Mouse (Mus musculus): ENCODE measurements around the gene Mpzl3.

DNA sequence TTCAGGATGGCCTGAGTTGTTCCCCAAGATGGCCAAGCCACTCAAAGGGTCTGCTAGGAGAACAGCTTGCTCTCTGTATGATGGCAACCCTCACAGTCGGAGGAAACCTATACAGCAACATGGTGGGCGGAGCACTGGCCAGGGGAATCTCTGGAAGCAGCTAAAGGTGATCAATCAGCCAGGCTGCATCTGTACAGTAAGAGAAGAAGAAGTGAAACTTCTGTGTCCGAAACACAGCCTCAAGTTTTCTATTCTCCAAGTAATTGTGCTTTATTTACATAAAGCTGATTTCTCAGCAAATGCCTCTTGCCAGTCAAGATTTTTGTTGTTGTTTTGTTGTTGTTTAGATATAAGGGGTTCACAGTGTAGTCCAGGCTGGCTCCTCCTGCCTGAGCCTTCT, 22.9 kb downstream of the Mpzl3 start:
- TF ChIP-seq CTCF (IDR thresholded peaks at IDR 0.05; ENCODE audit: control insufficient read depth, insufficient read depth, low read length) (no peak), POLR2A (IDR thresholded peaks at IDR 0.05; ENCODE audit: borderline replicate concordance, control insufficient read depth, low read depth, low read length) (no peak)

Data from bone marrow, adult 2 months (tissue).